Mouse (Mus musculus) olfactory bulb, adult 2 months (tissue): ENCODE results near the gene Kcnq1.

Experiments used
- CTCF ChIP-seq: fragments of 200-500 bp; IDR thresholded peaks from 2 replicates; pipeline ENCODE4 v1.5.1; 2012; ENCODE audit warnings: low read depth, mild to moderate bottlenecking, low read length, moderate library complexity; ENCODE audit not compliant: insufficient read depth
- POLR2A ChIP-seq: fragments of 200-500 bp; IDR thresholded peaks from 2 replicates; pipeline ENCODE4 v1.6.1; 2012; ENCODE audit warnings: mild to moderate bottlenecking, low read depth, low read length, moderate library complexity; ENCODE audit not compliant: insufficient read depth

GRCm38 (mm10) chr7:143364969-143365839, 259.0 kb downstream of the Kcnq1 start:
- TF ChIP-seq CTCF = no peak
- no peak for TF ChIP-seq POLR2A
